Mouse (Mus musculus): ENCODE results near the gene Sinhcaf. TPM values are rescaled to one million over a fixed set of nuclear protein-coding genes. Genes with fewer than 3 reads are reported as not detected.
"Not testable (repeated sequence)": the region's sequence is repeated elsewhere in the genome, so short reads cannot be mapped to it uniquely, and the experiment has no call there.

Gene Sinhcaf
- polyA plus RNA-seq (2016; fragmentation: Nextera tagmentation; extraction: Ambion mirVana), result 223 and 235 TPM in 2 replicates

- H3K9ac ChIP-seq, result peak within 1 kb of the TSS; percentile 98
- H3K9me3 ChIP-seq, result no peaks in the 10 kb centered on the region
- peak within 1 kb of the TSS; percentile 96 for H3K4me3 ChIP-seq (replicated peaks)
- 0% methylated on average over 47 of the region's 47 CpGs for WGBS
- H3K36me3 ChIP-seq (replicated peaks), result no peaks in the 10 kb centered on the region; the same call in 1 of the 2 replicates
- H3K27me3 ChIP-seq, result no peaks in the 10 kb centered on the region
- ATAC-seq (ENCODE audit: low FRiP score), result peak; percentile 82
- H3K4me2 ChIP-seq, result peak within 1 kb of the TSS; percentile 65
- peaks cover 30% of the 10 kb centered on the region for H3K4me1 ChIP-seq
- peak within 1 kb of the TSS; percentile 93 for H3K27ac ChIP-seq
These were observed at the start of gene Sinhcaf for GRCm38 (mm10) chr6:148946409-148946742. Gene Sinhcaf, minus strand, starts transcription at chr6:148946467.

DNA sequence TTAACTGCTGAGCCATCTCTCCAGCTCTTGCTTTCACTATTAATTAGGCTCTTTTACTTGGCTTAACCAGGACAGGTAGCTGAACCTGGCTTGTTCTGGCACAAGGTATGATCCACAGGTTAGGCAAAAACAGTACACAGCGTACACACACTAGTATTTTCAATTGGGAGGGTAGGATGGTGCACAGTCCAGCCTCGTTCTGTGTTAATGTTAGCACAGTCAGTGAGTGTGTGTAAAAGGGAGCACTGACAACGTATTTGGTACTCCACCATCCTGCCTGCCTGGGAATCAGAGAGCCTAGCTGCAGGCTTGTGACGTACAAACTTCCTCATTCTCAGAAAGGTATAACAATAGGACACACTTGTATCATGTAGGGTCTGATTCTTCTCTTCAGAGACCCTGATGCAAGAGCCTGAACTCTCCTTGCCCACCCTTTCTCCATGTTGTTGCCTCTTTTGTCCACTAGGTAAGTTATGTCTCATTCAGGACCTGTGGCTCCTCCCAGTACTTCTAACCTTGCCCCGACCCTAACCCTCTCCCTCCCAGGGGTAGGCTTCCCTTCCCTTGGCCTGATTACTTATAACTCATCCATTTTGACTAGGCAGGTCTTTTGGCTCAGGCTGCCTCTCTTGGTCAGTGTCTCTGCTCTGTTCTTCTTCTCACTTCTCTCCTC is 48.2 kb upstream of the Sinhcaf start:
- 59% methylated on average over 5 of the region's 5 CpGs for WGBS
- ATAC-seq (ENCODE audit: low FRiP score), result peak; percentile 47; the same call in 1 of the 2 replicates
- no peak overlapping the region for H3K4me2 ChIP-seq
- H3K9me3 ChIP-seq, result no peaks in the 10 kb centered on the region
- no peak overlapping the region for H3K4me3 ChIP-seq (replicated peaks)
- no peaks in the 10 kb centered on the region for H3K27me3 ChIP-seq
- H3K27ac ChIP-seq, result no peak overlapping the region
- no peak overlapping the region for H3K9ac ChIP-seq
- peaks cover 26% of the 10 kb centered on the region for H3K36me3 ChIP-seq (replicated peaks)
- peaks cover 21% of the 10 kb centered on the region for H3K4me1 ChIP-seq

DNA sequence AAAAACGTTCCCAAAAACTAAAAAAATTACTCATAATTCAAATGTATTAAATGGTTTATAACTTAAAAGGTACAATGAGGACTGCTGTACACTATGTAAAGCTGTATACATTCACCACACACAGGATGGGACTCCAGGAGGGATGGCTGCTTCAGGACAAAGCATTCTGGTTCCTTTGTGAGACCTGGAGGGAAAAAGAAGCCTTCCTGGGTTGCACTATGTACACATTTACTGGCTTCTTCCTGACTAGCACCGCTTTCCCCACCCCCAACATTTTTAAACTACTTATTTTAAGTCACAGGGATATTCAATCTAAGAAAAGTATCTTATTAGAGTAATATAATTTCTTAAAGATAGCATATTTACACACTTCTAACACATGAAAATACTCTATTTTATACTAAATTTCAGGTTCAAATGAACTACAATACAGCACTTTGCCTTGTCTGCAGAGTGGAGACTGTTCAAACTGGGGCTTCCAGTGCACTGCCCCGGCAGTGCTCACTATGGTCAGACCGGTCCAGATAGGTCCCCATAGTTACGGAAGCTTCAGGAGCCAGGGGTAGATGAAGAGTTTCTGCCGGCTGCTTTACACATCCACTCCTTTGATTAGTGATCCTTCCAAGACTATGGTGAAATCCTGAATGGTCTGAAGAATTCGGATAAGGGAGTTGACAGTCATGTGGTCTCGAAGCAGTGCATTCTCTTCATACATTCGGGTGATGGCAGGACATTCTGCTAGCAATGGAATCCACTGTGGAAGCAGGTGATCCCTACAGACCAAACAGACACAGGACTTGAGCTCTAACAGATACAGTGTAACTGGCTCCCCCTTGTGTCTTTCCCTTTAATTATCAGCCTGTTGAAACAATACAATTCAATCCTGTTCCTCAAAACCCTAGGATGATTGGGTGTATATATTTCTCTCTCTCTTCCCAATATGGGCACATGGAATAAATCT is 47.1 kb upstream of the Sinhcaf start:
- H3K4me1 ChIP-seq, result peaks cover 21% of the 10 kb centered on the region
- H3K9ac ChIP-seq, result no peak overlapping the region
- no peaks in the 10 kb centered on the region for H3K9me3 ChIP-seq
- H3K27me3 ChIP-seq, result no peaks in the 10 kb centered on the region
- peak; percentile 73 for ATAC-seq (ENCODE audit: low FRiP score)
- no peak overlapping the region for H3K4me3 ChIP-seq (replicated peaks)
- H3K27ac ChIP-seq, result peak overlapping the region; percentile 59; the same call in 1 of the 2 replicates
- peaks cover 23% of the 10 kb centered on the region for H3K36me3 ChIP-seq (replicated peaks)
- no peak overlapping the region for H3K4me2 ChIP-seq
- WGBS, result 13% methylated on average over 9 of the region's 9 CpGs

DNA sequence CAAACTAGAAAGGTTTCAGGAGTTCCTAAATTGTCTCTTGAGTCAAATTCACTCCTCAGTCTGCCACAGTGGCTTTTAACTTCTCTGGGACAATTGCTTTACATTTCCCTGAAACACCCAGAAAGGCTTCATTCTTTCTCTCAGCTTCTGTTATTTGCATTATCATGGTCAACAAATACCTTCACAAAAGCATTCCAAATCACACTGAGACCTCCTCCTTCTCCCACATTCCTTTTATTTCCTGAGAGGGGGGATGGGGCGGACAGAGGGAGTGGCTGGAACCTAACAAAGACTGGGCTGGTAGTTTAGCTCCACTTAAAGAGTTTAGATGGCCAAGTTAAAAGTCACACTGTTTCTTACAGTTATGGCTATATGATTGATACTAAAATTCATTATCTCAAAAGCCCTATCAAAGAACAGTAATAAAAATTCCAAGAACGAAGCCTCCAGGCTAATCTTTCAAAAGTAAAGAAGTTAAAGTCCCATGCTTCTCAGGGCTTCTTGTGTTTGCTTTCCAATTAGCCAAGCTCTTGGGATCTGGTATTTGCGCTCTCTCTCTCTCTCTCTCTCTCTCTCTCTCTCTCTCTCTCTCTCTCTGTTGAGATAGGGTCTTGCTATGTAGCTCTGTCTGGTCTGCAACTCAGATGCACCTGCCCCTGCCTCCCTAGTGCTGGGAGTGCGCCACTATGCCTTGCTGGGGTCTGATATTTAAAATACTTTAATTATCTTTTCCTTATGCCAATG is 46.3 kb upstream of the Sinhcaf start:
- WGBS, result 18% methylated on average over 4 of the region's 4 CpGs
- Histone ChIP-seq H3K27ac (peak overlapping the region; percentile 59), H3K4me3 (replicated peaks) (no peak overlapping the region)

GRCm38 (mm10) chr6:148991660-148992372 is 45.5 kb upstream of the Sinhcaf start:
- WGBS, result 31% methylated on average over 6 of the region's 6 CpGs
- Histone ChIP-seq H3K4me2 (no peak overlapping the region), H3K27ac (peak overlapping the region; percentile 50; the same call in 1 of the 2 replicates), H3K27me3 (no peaks in the 10 kb centered on the region), H3K36me3 (replicated peaks) (peaks cover 15% of the 10 kb centered on the region), H3K9ac (no peak overlapping the region), H3K4me1 (peaks cover 21% of the 10 kb centered on the region), H3K4me3 (replicated peaks) (no peak overlapping the region), H3K9me3 (no peaks in the 10 kb centered on the region)
- no peak for ATAC-seq (ENCODE audit: low FRiP score)

More for the DNA sequence above, 46.3 kb upstream of the Sinhcaf start:
- peak overlapping the region; percentile 19; the same call in 1 of the 2 replicates for H3K4me2 ChIP-seq
- H3K27me3 ChIP-seq, result no peaks in the 10 kb centered on the region
- ATAC-seq (ENCODE audit: low FRiP score), result peak; percentile 49; the same call in 1 of the 2 replicates
- peaks cover 16% of the 10 kb centered on the region for H3K36me3 ChIP-seq (replicated peaks)
- H3K4me1 ChIP-seq, result peaks cover 21% of the 10 kb centered on the region
- H3K9ac ChIP-seq, result no peak overlapping the region
- H3K9me3 ChIP-seq, result no peaks in the 10 kb centered on the region

DNA sequence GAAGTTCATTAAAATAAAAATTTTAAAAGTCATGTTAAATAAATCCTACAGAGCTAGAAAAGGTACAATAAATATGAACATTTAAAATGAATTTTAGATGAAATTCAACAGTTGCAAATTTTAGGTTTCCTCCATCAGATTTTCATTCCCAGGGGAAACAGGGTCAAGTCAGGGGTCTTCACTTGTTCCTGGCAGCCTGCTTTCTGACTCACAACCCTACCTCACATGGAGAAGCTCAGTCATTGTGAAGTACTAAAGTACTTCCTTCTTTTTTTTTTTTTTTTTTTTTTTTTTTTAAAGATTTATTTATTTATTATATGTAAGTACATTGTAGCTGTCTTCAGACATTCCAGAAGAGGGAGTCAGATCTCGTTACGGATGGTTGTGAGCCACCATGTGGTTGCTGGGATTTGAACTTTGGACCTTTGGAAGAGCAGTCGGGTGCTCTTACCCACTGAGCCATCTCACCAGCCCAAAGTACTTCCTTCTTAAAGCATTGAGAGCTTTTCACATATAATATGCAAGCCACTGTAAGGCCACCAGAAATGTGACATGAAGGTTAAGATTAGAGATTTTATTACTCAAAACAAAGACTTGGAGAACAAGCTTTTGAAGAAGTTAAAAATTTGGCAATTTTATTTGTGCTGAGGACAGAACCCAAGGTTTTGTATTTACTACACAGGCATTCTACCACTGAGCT is 43.7 kb upstream of the Sinhcaf start:
- H3K4me2 ChIP-seq, result not testable (repeated sequence)
- WGBS, result 85% methylated on average over 3 of the region's 3 CpGs

DNA sequence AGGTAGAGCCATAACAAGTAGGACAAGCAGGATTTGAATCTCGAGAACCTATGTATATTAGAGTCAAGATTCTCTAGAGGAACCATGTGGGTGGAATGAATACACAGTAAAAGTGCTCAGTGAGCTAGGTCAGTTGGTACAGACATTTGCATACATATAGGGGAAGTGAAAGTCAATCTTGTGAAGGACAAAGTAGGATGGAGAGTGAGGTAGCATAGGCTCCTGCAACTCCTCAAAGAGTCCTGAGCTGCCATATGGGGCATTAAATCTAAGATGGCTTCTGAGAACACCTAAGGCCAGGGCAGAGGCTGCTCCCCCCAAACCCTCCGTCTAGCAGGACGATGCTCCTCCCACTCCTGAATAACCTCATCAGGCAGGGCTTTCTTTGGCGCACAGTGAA is 39.7 kb upstream of the Sinhcaf start:
- Histone ChIP-seq H3K9ac (no peak overlapping the region), H3K4me3 (replicated peaks) (no peak overlapping the region), H3K4me1 (no peaks in the 10 kb centered on the region), H3K27me3 (no peaks in the 10 kb centered on the region), H3K9me3 (no peaks in the 10 kb centered on the region), H3K27ac (no peak overlapping the region), H3K4me2 (no peak overlapping the region), H3K36me3 (replicated peaks) (no peaks in the 10 kb centered on the region)
- ATAC-seq (ENCODE audit: low FRiP score), result no peak
- whole genome bisulfite sequencing, result 90% methylated on average over 4 of the region's 4 CpGs

More for the DNA sequence above, 43.7 kb upstream of the Sinhcaf start:
- peaks cover 21% of the 10 kb centered on the region for H3K4me1 ChIP-seq
- ATAC-seq (ENCODE audit: low FRiP score); H3K27ac ChIP-seq; H3K27me3 ChIP-seq; H3K4me3 ChIP-seq (replicated peaks); H3K9me3 ChIP-seq; H3K36me3 ChIP-seq (replicated peaks); H3K9ac ChIP-seq: not testable (repeated sequence)

GRCm38 (mm10) chr6:148980495-148980894 is 34.2 kb upstream of the Sinhcaf start:
- H3K36me3 ChIP-seq (replicated peaks), result no peaks in the 10 kb centered on the region

DNA sequence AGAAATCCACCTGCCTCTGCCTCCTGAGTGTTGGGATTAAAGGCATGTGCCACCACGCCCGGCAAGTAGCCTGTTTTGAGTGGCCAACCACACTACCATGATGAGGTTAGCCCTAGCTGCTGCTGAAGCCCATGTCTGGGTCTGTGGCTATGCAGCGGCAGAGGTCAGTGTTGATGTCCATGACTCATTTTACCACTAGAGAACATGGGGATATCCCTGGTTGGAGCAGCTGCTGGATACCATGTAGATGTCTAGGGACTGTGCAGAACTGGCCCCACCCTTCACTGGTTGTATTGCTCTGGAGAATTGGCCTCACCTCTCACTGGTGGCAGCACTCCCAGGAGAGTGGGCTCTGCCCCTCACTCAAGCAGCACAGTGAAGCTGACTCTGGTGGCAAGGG is 28.8 kb upstream of the Sinhcaf start:
- Histone ChIP-seq H3K4me1 (peaks cover 10% of the 10 kb centered on the region), H3K27ac (no peak overlapping the region), H3K4me2 (no peak overlapping the region), H3K4me3 (replicated peaks) (no peak overlapping the region), H3K9ac (no peak overlapping the region), H3K36me3 (replicated peaks) (no peaks in the 10 kb centered on the region), H3K9me3 (no peaks in the 10 kb centered on the region), H3K27me3 (no peaks in the 10 kb centered on the region)
- 96% methylated on average over 3 of the region's 3 CpGs for WGBS
- ATAC-seq (ENCODE audit: low FRiP score), result no peak

More at GRCm38 (mm10) chr6:148980495-148980894, 34.2 kb upstream of the Sinhcaf start:
- Histone ChIP-seq H3K9me3 (no peaks in the 10 kb centered on the region), H3K4me1 (no peaks in the 10 kb centered on the region), H3K9ac (no peak overlapping the region), H3K27ac (no peak overlapping the region), H3K4me3 (replicated peaks) (no peak overlapping the region), H3K27me3 (no peaks in the 10 kb centered on the region), H3K4me2 (no peak overlapping the region)
- WGBS, result 78% methylated on average over 3 of the region's 3 CpGs
- no peak for ATAC-seq (ENCODE audit: low FRiP score)

DNA sequence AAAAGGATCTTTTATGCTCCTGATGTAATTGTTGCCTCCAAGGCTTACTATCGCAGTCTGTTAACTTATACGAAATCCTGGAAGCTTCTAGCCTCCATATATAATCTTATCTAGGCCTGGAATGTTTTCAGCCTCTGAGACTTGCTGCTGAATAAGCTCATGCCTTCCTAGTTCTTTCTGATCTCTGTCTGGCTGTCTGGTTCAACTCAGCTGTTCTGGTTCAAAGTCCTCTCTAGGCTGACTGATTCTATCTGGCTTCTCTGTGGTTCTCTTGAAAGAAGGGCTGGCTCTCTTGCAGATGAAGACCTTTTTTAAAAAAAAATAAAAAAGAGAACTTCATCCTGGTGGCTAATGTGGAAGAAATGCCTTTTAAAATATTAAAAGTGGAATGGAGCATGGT is 26.6 kb upstream of the Sinhcaf start:
- Histone ChIP-seq H3K9me3 (no peaks in the 10 kb centered on the region), H3K27ac (no peak overlapping the region), H3K27me3 (no peaks in the 10 kb centered on the region), H3K36me3 (replicated peaks) (no peaks in the 10 kb centered on the region), H3K4me2 (no peak overlapping the region), H3K4me1 (peaks cover 10% of the 10 kb centered on the region), H3K4me3 (replicated peaks) (no peak overlapping the region), H3K9ac (no peak overlapping the region)
- ATAC-seq (ENCODE audit: low FRiP score), result no peak
- WGBS, result 77% methylated on average over 2 of the region's 2 CpGs
